Mouse (Mus musculus): ENCODE measurements around the gene Odf4.
"Not testable (repeated sequence)": the region's sequence is repeated elsewhere in the genome, so short reads cannot be mapped to it uniquely, and the experiment has no call there.

The Odf4 gene

DNA sequence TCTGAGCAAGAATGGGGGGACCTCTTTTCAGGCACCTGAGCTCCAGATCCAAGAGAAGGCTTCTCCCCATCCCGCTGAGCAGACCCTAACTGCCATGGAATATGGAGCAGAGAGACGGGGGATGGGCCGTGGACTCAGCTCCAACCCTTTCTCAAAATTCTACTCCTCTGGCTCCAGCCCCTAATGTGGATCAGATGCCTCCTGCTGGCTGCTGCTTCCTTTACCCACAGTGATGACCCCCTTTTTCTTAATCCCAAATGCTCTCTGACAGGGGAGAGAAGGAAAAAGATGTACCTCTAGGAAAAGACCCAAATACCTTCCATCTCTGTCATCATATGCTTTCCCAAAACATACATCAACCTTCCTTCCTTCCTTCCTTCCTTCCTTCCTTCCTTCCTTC lies at the start of gene Odf4:
TSS of gene Odf4 (minus strand) at position 101 of the 400 bp plus-strand sequence.
- no peak for DNase-seq (ENCODE audit: low read depth, low spot score)

DNA sequence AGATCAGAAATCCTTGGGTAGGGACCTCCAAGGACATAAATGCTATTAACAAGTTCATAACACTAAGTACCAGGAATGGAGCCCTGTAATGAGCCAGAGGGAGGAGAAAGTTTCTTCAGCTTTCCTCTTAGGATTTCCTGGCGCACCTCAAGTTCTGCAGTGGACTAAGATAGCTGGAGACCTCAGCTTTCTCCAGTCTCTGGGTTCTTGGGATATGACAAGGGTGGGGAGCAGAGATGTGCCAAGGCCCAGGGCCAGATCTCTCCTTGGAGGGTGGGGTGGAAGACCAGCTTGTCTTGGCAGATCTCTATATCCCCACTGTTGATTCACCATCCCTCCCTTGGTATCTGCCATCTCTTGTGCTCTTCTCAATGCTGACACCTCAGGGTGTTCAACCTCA lies 48.7 kb upstream of the Odf4 start:
- DNase-seq (ENCODE audit: low read depth, low spot score): no peak

DNA sequence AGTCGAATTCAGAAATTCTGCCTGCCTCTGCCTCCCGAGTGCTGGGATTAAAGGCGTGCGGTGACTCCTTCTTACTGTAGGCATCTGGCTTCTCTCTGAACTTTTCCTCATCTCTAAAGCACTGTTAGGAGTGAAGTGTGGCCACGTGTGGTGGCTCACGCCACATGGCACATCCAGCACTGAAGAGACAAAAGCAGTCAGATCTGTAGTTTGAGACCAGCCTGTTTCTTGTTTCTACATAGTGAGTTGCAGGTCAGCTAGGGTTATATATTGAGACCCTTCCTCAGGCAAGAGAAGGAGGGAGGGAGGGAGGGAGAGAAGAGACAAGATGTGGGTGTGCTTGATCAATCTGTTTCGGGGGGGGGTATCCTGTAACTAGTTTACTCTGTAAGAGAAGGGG lies 48.2 kb upstream of the Odf4 start, which contains the start of gene Rangrf:
TSS of gene Rangrf (minus strand) at position 101 of the 400 bp plus-strand sequence.
- DNase-seq (ENCODE audit: low read depth, low spot score): no peak

DNA sequence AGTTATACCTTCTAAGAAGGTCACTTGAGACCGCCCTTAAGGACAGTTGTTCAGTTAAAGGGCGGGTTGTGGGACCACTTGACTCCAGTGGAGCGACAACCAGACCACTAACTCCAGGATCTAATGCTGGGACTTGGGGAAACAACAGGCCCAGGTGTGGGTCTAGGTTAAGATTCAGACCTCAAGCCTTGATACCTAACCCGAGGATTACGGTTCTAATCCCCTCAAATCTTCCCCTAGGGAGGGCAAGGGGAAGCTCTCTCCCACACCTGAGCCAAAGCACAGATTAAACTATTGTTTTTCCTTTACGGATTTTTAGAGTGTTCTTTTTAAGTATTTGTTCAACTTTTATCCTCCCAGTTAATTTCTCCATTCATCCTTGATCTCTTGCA lies 47.2 kb upstream of the Odf4 start:
- DNase-seq (ENCODE audit: low read depth, low spot score): no peak

DNA sequence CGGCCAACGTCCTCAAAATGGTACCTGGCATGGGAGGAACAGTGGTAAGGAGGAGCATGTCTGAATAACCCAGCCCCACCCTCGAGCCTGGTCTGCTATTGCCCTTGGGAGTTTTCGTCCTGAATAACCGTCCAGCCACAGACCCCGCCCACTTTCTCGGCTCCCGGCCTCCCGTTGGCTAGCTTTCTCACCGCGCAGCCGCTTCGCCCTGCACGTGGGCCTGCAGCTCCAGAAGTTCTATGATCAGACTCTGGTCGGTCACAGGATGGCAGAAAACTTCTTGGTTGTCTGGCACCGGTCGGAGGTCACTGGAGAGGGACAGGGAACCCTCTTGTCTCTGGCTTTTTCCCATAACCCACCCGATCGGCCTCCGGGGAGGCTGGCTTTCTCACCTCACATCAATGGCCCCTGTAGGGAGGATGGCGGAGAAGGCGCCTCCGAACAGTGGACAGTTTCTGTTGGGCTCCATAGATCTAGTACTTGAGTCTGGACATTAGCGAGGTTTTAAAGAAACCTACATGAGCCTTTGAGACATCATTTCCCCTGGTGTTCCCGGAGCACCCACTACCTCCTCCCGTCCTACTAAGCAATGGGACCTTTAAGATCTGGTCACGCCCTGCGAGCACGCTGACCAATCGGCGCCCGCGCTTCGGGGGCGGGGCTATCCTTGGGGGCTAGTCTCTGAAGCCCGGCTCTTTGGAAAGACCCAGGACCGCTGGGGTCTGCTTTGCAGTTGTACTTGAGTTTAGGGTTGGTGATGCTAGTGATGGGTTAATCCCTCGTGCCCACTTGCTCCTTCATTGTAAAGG lies 46.6 kb upstream of the Odf4 start:
- peak; percentile 83 for DNase-seq (ENCODE audit: low read depth, low spot score)

DNA sequence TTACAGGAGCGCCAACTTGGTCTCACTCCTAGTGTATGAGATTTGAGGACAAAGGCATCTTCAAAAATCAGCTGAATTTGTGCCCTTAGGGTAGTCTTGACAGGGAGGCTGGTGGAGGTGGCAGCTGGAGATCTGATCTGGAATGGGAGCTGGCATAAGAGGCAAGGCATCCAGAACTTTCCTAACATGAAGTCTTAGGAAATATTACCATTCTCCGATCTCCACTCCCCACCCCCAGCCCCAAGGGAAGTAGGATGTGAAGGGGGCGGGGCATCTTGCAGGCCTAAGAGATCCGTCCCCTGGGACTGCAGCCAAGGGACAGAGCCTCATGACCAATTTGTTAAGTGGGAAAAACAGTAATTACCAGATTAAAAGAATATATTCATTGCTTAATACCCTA lies 43.4 kb upstream of the Odf4 start:
- DNase-seq (ENCODE audit: low read depth, low spot score): no peak

DNA sequence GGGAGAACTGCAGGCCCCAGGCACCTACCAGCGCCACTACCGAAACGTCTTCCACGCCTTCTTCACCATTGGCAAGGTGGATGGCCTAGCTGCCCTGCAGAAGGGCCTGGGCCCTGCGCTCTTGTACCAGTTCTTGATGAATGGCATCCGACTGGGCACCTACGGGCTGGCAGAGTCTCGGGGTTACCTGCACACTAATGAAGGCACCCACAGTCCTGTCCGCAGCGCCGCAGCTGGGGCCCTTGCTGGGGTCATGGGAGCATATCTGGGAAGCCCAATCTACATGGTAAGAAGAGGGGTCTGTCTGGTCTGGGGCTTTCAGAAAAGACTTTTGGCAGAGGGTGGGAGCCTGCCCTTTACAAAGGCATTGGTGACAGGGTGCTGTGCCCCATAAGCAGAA lies 41.9 kb upstream of the Odf4 start:
- no peak for DNase-seq (ENCODE audit: low read depth, low spot score)

DNA sequence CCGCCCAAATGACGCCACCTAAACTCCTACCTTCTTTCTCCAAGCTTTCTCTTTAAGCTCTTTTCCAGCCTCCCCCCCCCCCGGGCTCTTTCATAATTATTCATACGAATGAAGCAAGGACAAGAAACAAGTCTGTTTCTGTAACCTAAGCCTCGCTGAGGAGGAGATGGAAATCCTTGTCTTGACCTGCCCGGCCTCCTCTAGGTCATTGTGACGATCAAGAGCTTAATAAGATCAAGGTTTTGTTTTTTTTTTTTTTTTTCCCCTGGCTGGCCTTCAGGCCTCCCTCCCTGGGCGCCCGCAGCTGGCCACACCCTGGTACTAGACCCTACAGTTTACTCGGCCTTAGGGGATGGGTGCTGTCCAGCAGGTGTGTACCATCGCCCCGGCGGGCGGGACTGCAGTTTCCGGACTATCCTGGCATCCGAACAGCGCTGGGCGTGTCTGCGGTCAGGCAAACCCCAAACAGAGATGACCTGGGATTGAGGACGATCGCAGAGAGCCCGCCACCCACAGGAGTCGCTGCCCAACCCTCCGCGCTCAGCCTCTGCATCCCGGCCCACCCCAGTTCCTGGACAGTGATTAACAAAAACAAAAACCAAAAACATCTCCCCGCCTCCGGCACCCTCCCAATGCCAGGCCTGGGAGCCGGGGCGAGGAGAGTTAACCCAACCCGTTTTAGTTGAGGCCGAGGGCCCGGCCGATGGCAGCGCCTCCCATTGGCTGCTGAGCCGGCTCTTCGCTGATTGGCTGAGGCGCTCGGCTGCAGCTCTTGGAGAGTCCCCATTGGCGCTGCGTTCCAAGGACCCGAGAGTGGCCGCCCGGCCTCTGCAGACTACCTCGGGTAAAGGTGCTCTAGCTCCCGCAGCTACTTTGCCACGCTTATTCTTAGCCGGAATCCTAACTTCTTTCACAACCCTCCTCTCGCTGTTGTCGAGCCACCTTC lies 40.7 kb upstream of the Odf4 start, which contains the start of gene Slc25a35:
TSS of gene Slc25a35 (plus strand) at position 795 of the 946 bp plus-strand sequence.
- peak; percentile 91 for DNase-seq (ENCODE audit: low read depth, low spot score)

DNA sequence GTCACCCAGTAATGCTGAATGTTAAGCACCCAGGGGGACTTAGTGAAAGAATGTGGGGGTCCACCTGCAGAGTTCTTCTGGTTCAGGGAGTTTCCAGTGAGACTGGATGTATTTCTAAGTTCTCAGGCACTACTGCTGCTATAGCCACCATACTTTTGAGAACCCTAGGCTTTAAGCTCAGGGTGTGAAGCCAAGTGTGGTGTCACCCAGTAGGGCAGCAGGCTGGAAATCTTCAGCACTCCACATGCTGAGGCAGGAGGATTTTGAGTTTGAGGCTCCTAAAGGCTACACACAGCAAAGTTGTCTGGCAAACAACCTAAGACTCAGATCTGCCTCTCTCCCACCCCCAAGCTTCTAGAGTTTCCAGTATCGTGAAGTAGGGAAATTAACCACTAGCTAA lies 39.7 kb upstream of the Odf4 start:
- DNase-seq (ENCODE audit: low read depth, low spot score): no peak

DNA sequence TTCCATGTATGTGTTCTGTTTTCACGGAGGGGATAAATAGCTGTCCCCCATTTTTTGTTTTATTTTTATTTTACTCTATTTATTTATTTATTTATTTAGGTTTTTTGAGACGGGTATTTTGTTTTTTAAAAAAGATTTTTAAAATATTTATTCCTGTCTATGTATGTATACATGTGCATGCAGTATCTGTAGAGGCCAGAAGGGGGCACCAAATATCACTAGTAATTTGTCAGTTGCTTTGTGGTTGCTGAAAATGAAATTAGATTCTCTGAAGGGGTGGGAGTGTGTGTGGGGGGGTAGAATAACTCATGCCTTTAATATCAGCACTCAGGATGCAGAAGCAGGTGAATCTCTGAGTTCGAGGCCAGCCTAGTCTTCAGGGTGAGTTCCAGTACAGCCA lies 39.0 kb upstream of the Odf4 start:
- peak; percentile 89 for DNase-seq (ENCODE audit: low read depth, low spot score)

DNA sequence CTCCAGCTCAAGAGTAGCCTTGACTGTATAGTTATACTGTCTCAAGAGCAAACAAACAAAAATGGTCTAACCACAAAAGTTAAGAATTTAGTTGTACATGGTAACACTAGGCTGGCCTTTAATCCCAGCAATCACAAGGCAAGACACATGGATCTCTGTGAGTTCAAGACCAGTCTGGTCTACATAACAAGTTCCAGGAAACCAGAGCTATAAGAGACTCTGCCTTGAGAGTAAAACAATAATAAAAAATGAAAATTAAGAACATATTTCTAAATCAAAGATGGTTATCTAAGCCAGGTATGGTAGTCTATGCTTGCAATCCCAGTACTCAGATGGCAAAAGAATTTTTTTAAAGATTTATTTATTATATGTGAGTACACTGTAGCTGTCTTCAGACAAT lies 38.2 kb upstream of the Odf4 start:
- DNase-seq (ENCODE audit: low read depth, low spot score): no peak

DNA sequence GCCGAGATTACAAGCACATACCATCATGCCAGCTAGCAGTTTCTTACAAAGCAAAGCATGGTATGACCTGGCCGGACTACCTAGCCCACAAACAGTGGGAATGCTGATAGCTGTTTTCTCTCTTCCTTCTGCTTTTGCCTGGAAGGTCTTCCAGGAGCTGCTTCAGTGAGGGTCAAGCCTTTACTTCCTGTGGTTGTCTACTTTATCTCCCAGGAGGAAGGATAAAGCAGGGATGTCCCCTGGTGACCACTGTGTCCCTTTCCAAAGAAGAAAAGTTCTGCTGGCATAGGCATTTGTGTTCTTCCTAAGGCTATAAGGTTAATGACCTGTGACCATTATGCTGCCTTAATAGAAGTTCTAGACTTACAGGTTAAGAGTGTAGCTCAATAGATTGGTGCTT lies 36.5 kb upstream of the Odf4 start:
- no peak for DNase-seq (ENCODE audit: low read depth, low spot score)

DNA sequence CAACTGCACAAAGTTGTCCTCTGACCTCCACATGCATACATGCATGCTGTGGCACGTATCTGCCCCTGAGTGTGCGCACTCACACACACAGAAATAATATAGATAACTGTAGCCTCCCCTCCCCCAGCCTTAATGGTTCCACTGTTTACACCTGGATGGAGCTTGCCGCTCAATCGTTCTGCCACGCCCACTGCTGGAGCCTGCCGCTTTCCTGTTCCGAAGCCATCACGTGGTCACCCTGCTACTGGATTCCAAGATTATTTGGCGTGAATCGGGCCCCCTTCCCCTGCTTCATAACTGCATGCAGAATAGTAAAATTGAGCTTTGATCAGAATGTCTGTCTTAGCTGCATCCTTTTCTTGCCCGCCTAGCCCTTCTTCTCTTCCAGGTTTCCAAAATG lies 35.3 kb upstream of the Odf4 start:
- DNase-seq (ENCODE audit: low read depth, low spot score): not testable (repeated sequence)

DNA sequence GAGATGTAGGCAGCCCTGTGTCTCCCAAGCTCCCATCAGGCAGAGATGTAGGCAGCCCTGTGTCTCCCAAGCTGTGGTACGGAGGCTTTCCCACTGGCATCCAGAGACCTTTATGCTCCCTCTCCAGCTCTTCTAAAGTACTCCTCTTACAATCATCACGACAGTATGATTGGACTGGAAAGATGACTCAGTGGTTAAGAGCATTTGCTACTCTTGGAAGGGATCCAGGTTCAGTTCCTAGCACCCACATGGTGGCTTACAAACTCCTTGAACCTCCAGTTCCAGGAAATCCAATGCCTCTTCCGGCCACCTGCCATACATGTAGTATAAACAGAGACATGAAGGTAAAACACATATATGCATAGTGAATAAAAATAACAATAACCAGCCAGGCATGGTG lies 34.7 kb upstream of the Odf4 start:
- DNase-seq (ENCODE audit: low read depth, low spot score): no peak

DNA sequence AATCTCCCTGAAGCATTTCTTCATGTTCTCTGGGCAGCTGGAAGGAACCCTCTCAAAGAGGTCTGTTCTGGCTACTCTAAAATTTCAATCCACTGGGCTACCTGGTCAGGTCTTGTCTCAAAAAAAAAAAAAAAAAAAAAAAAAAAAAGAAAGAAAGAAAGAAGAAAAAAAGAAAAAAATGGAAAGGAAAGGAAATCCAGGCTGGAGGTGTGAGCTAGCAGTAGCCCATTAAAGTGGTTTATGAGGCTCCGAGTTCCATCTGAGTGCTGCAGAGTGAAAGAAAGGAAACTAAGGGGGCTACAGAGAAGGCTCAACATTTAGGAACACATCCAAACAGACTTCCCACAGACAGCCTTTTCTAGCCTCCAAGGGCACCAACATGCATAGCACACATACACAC lies 31.1 kb upstream of the Odf4 start:
- DNase-seq (ENCODE audit: low read depth, low spot score): no peak

DNA sequence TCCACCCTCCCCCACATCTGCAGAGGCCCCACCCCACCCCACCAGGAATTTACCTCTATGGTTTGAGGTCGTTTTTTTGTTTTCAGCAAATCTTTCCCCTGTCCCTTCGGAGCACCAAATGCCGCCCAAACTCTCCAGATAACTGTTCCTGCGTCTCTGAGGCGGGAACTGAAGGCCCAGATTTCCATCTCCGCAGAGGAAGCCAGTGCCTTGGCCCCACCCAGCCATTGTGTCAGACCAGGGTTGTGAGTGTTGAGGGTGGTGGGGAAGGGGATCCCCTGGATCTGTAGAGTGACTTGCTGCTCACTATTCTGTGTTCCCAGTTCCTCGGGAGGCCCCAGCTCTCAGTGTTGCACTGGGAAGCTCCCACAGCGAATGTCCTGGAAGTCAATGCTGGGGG lies 30.4 kb upstream of the Odf4 start, which contains the start of gene Arhgef15:
TSS of gene Arhgef15 (minus strand) at position 173 of the 400 bp plus-strand sequence.
- no peak for DNase-seq (ENCODE audit: low read depth, low spot score)

DNA sequence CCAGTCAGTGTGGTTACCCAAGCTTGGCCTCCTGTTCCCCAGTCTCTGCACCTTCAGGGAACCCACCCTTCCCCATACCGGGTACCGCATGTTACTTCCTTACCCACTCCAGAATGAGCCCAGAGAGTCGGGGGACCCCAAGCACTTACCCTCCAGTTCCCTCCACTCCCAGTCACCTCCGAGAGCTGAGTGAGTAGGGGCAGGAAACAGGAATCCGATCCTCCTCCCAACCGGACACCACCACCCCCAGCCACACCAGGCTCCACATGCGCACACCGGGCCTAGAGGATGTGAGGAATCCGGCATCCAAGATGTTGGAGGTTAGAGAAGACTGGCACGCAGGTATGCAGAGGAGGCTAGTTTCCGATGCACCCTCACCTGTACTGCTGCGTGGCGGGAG lies 29.8 kb upstream of the Odf4 start:
- no peak for DNase-seq (ENCODE audit: low read depth, low spot score)

DNA sequence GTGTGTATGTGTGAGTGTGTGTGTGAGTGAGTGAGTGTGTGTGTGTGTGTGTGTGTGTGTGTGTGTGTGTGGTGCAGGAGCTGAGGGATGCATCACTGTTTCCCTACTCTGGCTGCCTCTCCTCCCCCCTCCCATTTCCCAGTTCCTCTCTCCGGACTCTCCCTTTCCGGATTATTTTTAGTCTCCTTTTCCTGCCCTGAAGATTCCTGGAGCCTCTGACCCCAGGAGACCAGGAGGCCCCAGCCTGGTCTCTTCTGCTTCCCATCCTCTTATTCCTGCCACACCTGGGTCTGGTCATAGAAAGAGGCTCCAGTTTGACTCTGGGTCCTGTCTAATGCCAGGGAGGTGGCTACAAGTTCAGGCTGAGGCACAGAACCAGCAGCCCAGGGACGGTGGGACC lies 29.2 kb upstream of the Odf4 start:
- DNase-seq (ENCODE audit: low read depth, low spot score): no peak

DNA sequence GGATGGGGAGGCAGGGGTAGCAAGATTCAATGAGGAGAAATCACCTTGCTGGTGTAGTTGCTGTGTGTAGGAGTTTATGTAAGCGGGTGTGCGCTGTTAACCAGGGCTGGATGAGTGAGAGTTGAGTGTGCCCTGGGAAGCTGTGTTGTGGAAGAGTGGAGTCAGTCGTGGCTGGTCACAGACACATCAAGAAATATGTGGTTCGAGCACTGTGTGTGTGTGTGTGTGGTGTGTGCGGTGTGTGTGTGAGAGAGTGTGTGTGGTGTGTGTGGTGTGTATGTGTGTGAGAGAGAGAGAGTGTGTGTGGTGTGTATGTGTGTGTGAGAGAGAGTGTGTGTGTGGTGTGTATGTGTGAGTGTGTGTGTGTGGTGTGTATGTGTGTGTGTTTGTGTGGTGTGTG lies 28.6 kb upstream of the Odf4 start:
- DNase-seq (ENCODE audit: low read depth, low spot score): no peak

DNA sequence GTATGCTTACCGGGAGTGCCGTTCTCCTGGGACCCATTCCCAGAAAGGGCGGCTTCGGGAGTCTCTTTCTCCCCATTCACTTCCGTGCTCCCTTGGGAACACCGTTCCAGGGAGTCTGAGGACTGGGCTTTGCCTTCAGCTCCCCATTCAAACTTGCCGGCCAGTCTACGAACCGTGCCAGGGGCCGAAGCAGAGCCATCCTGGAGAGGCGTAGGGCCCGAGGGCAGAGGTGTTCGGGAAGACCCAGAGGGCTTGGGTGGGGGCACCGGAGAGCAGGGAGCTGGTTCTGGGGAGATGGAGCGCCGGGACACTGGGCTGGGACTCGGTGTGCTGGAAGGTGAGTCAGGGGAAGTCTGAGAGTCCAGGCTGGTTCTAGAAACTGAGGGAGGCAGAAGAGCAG lies 27.5 kb upstream of the Odf4 start:
- no peak for DNase-seq (ENCODE audit: low read depth, low spot score)

DNA sequence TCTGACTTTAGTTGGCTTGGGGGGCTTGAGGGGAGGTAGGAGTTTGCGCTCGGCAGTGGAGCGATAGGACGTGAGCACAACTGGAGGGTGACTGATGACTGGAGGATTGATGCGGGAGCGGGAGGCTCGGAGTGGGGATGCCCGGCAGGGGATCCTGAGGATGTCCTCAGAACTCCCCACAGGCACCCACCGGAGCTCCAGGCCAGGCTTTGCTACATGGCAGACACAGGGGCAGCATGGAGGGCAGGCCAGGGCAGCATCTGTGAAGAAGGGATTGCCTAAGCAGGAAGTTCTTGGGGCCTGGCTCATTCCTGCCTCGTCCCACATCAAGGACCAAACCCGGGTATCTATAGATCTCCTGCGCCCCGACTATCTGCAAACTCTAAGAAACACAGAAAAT lies 27.0 kb upstream of the Odf4 start:
- no peak for DNase-seq (ENCODE audit: low read depth, low spot score)

DNA sequence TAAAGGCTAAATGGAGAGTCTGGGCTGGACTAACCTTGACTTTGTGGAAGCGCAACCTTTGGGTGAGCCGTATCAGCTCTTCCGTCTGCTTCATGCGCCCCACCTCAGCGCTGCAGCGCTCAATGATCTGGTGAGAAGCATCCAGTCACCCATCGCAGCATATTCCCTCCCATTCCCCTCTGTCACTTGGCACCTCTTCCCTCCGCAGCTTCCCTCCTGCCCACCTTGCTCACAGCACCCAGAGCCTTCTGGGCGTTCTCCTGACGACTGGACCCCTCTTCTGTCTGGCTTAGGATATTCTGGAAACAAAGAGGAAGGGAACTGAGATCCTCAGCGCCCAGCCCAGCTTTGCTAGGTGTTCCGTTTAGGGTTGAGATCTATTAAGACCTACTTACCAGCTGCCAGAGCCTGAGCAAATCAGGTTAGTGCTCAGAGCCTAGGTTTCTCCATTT lies 20.7 kb upstream of the Odf4 start:
- DNase-seq (ENCODE audit: low read depth, low spot score): no peak
